Mouse (Mus musculus) brain, embryonic 14.5 days (tissue): ENCODE data around the gene Cask.

Experiments
- CTCF ChIP-seq: fragments of 200-500 bp; IDR thresholded peaks from 2 replicates; pipeline ENCODE4 v1.5.1; 2012; ENCODE audit warnings: inconsistent platforms, mild to moderate bottlenecking, moderate library complexity, borderline replicate concordance; ENCODE audit not compliant: insufficient read depth, insufficient read length; ENCODE audit errors: extremely low read depth
- POLR2A ChIP-seq: fragments of 200-500 bp; IDR thresholded peaks from 2 replicates; pipeline ENCODE4 v1.6.1; 2012; ENCODE audit warnings: mild to moderate bottlenecking, inconsistent platforms, borderline replicate concordance; ENCODE audit not compliant: poor library complexity, insufficient read depth, insufficient read length, severe bottlenecking; ENCODE audit errors: extremely low read depth

- TF ChIP-seq CTCF (no peak), POLR2A (no peak)
Observed at GRCm38 (mm10) chrX:13889976-13890375, 38.8 kb upstream of the Cask start.
